ENCODE assay signal across 8 mouse cellular contexts in the genomic region with DNA sequence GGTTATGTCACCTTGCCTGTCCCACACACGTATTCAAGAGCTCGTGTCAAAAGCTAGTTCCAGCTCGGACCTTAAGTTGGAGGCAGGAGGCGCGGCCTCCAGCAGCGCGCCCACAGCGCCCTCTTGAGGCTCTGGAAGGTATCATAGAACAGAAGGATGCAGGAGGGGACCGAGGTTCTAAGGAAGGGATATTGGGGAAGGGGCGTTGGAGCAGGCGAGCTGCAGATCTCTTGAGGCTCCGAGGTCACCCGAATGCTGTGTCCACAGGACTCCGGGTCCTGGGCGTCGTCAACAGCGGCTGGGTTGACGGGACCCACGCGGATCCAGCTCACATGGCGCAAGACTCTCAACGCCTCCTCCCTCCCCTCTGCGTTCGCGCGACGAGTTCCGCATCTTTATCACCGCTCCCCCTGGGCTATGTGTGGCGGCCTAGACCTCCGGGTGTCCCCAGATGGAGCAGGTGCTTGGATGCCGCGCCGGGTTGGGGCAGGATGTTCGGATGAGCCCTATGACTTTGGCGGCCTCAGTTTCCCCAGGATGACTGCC. TPM values are rescaled to one million over a fixed set of nuclear protein-coding genes. Genes with fewer than 3 reads are reported as not detected.
DNase-seq lines count a peak whose midpoint lies in the region; ATAC-seq lines count a peak whose summit lies in the region.

No protein-coding gene starts in this region.

- H3K9ac ChIP-seq in forebrain, embryonic 14.5 days (ENCODE audit: low read length), result peak overlapping the region; percentile 70
- peak overlapping the region; percentile 57 for H3K9ac ChIP-seq in hindbrain, embryonic 11.5 days (ENCODE audit: low read depth, low read length)

- ATAC-seq in cerebellum, adult (ENCODE audit: insufficient number of reproducible peaks, low FRiP score, low TSS enrichment), result peak; percentile 59
- ATAC-seq in forebrain, embryonic 14.5 days, result peak; percentile 78
- ATAC-seq in hindbrain, embryonic 11.5 days (ENCODE audit: low FRiP score), result peak; percentile 77

- DNase-seq in MEL-GATA-1-ER (ENCODE audit: extremely low read depth, low read depth), result peak; percentile 80
- peak; percentile 79 for DNase-seq in forebrain, embryonic 14.5 days (ENCODE audit: low spot score)
- peak; percentile 90 for DNase-seq in hindbrain, embryonic 11.5 days (ENCODE audit: low spot score)
- peak; percentile 77 to 83 for DNase-seq in layer of hippocampus, postnatal 10 days (ENCODE audit: low spot score in 2 of 2)
- DNase-seq in lung, postnatal 14 days, result peak; percentile 78
- DNase-seq in retina, postnatal 1 day, result peak; percentile 83
- peak; percentile 45 for DNase-seq in urinary bladder, adult 2 months (ENCODE audit: low spot score)

- H3K9me3 ChIP-seq in forebrain, embryonic 14.5 days (replicated peaks; ENCODE audit: control insufficient read depth, low read length), result no peaks in the 10 kb centered on the region
- H3K9me3 ChIP-seq in hindbrain, embryonic 11.5 days (ENCODE audit: control insufficient read depth, low read length), result no peaks in the 10 kb centered on the region

- H3K4me1 ChIP-seq in forebrain, embryonic 14.5 days (ENCODE audit: control insufficient read depth, insufficient read depth, low read length), result no peaks in the 10 kb centered on the region; the same call in 1 of the 2 replicates
- H3K4me1 ChIP-seq in hindbrain, embryonic 11.5 days (replicated peaks; ENCODE audit: control insufficient read depth, insufficient read depth, low read length), result no peaks in the 10 kb centered on the region

- H3K27me3 ChIP-seq in forebrain, embryonic 14.5 days (replicated peaks; ENCODE audit: control insufficient read depth, insufficient read depth, low read length), result no peaks in the 10 kb centered on the region
- H3K27me3 ChIP-seq in hindbrain, embryonic 11.5 days (ENCODE audit: control insufficient read depth, insufficient read depth, low read length), result no peaks in the 10 kb centered on the region

- under 1% methylated on average over 36 of the region's 36 CpGs for WGBS in forebrain, embryonic 14.5 days
- under 1% methylated on average over 36 of the region's 36 CpGs for whole genome bisulfite sequencing in hindbrain, embryonic 11.5 days

- H3K4me3 ChIP-seq in forebrain, embryonic 14.5 days (ENCODE audit: low read depth, low read length), result peak overlapping the region; percentile 45
- peak overlapping the region; percentile 47 for H3K4me3 ChIP-seq in hindbrain, embryonic 11.5 days (ENCODE audit: low read depth, low read length)

- no peaks in the 10 kb centered on the region for H3K36me3 ChIP-seq in forebrain, embryonic 14.5 days (ENCODE audit: control insufficient read depth, insufficient read depth, low read length)
- H3K36me3 ChIP-seq in hindbrain, embryonic 11.5 days (ENCODE audit: control insufficient read depth, insufficient read depth, low read length), result no peaks in the 10 kb centered on the region

- no peak overlapping the region for H3K27ac ChIP-seq in forebrain, embryonic 14.5 days (ENCODE audit: low read depth, low read length)
- no peak overlapping the region for H3K27ac ChIP-seq in hindbrain, embryonic 11.5 days (ENCODE audit: low read depth, low read length)

- H3K4me2 ChIP-seq in forebrain, embryonic 14.5 days (ENCODE audit: low read length), result peak overlapping the region; percentile 98
- peak overlapping the region; percentile 83 for H3K4me2 ChIP-seq in hindbrain, embryonic 11.5 days (replicated peaks; ENCODE audit: low read depth, low read length)

RNA-seq across cellular contexts. Expression of gene Grid1, which starts 50.8 kb away (rescaled TPM):
- 1.1 and 1.9 TPM in 2 replicates for polyA plus RNA-seq in forebrain, embryonic 14.5 days (2014; fragmentation: Nextera tagmentation; extraction: Ambion mirVana)
- 0.54 TPM in 2 replicates for polyA plus RNA-seq in hindbrain, embryonic 11.5 days (2014; fragmentation: Nextera tagmentation; extraction: Ambion mirVana)
- total RNA-seq in layer of hippocampus, postnatal 10 days (2021), result 10 to 100 TPM; 48.4 to 51.1 TPM
- polyA plus RNA-seq in urinary bladder, adult 2 months (2012; rRNA removed), result 0.07 and 0.16 TPM in 2 replicates
